ENCODE assay signal across 15 mouse cellular contexts in the genomic region with DNA sequence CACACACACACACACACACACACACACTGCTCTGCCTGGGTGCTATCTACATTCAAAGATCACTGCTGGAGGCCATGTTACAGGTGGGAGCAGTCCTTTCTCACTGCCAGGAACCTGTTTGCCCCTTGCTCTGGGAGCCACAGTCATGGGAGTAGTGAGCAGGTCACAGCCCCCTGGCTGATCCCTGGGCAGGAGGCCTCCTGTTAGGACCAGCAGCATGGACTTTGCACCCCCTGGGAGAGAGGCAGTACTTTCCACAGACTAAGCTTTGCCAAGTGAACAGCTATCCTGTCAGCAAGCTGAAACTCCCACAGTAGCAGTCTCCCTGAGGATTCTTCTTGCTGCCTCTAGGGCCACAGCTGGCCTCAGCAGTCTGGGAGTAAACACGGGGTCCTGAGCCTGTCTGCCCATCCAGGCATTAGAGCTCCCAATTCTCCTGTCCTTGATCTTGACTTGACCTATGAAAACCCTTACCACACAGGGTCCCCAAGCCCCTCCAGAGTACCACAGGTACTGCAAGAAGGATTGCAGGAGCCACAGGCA. TPM values are rescaled to one million over a fixed set of nuclear protein-coding genes. Genes with fewer than 3 reads are reported as not detected.
DNase-seq lines count a peak whose midpoint lies in the region; ATAC-seq and TF ChIP-seq lines count a peak whose summit lies in the region.
"Had no signal": no experiment of that assay in that cellular context is flagged by ENCODE, and none has a peak within 500 bp of the region (broad histone marks: within the 10 kb centered on the region; RNA-seq: fewer than 3 reads in every experiment).

No protein-coding gene starts in this region.

- H3K9ac ChIP-seq in forebrain, postnatal 0 days: no peak overlapping the region
- peak overlapping the region; percentile 57 for H3K9ac ChIP-seq in intestine, embryonic 16.5 days (ENCODE audit: low read depth, low read length)
- peak overlapping the region; percentile 48; the same call in 1 of the 2 replicates for H3K9ac ChIP-seq in liver, postnatal 0 days (replicated peaks)
- H3K9ac ChIP-seq: lung, embryonic 15.5 days had no signal

- no peaks in the 10 kb centered on the region for H3K9me3 ChIP-seq in forebrain, embryonic 10.5 days
- no peaks in the 10 kb centered on the region for H3K9me3 ChIP-seq in forebrain, postnatal 0 days (ENCODE audit: low read length)
- H3K9me3 ChIP-seq in intestine, embryonic 16.5 days (ENCODE audit: control insufficient read depth, low read length): no peaks in the 10 kb centered on the region
- no peaks in the 10 kb centered on the region for H3K9me3 ChIP-seq in liver, postnatal 0 days (ENCODE audit: low read length)
- H3K9me3 ChIP-seq: lung, embryonic 15.5 days had no signal

- H3K4me3 ChIP-seq in forebrain, embryonic 10.5 days: no peak overlapping the region
- no peak overlapping the region for H3K4me3 ChIP-seq in forebrain, postnatal 0 days (ENCODE audit: low read depth, low read length)
- H3K4me3 ChIP-seq in intestine, embryonic 16.5 days (ENCODE audit: low read length): no peak overlapping the region
- no peak overlapping the region for H3K4me3 ChIP-seq in liver, postnatal 0 days (ENCODE audit: low read depth, low read length)
- H3K4me3 ChIP-seq: lung, embryonic 15.5 days had no signal

- intact Hi-C loops in left cerebral cortex, postnatal 4 days (cut with DNase I): no loop called here
- intact Hi-C loops in left cerebral cortex, postnatal 14 days (cut with DNase I): no loop called here

- H3K4me1 ChIP-seq in forebrain, embryonic 10.5 days: peaks cover 14% of the 10 kb centered on the region
- H3K4me1 ChIP-seq in forebrain, postnatal 0 days (ENCODE audit: insufficient read depth): no peaks in the 10 kb centered on the region
- peaks cover 22% of the 10 kb centered on the region; the same call in 1 of the 2 replicates for H3K4me1 ChIP-seq in intestine, embryonic 16.5 days (ENCODE audit: control insufficient read depth, insufficient read depth, low read length)
- peaks cover 18% of the 10 kb centered on the region for H3K4me1 ChIP-seq in liver, postnatal 0 days (ENCODE audit: insufficient read depth)

- no peak overlapping the region for H3K4me2 ChIP-seq in forebrain, postnatal 0 days (ENCODE audit: low read depth)
- H3K4me2 ChIP-seq in intestine, embryonic 16.5 days (ENCODE audit: low read depth, low read length): peak overlapping the region; percentile 17
- peak overlapping the region; percentile 7; the same call in 1 of the 2 replicates for H3K4me2 ChIP-seq in liver, postnatal 0 days (ENCODE audit: low read depth, low read length)
- H3K4me2 ChIP-seq: lung, embryonic 15.5 days had no signal

- peaks cover 32% of the 10 kb centered on the region for H3K36me3 ChIP-seq in forebrain, embryonic 10.5 days (replicated peaks)
- no peaks in the 10 kb centered on the region for H3K36me3 ChIP-seq in forebrain, postnatal 0 days (ENCODE audit: insufficient read depth)
- H3K36me3 ChIP-seq in intestine, embryonic 16.5 days (ENCODE audit: control insufficient read depth, insufficient read depth, low read length): no peaks in the 10 kb centered on the region; the same call in 1 of the 2 replicates
- peaks cover 6% of the 10 kb centered on the region; the same call in 1 of the 2 replicates for H3K36me3 ChIP-seq in liver, postnatal 0 days (replicated peaks; ENCODE audit: insufficient read depth, low read length)
- H3K36me3 ChIP-seq: lung, embryonic 15.5 days had no signal

- no peak for ATAC-seq in forebrain, postnatal 0 days
- peak; percentile 92 for ATAC-seq in intestine, embryonic 16.5 days
- ATAC-seq in liver, postnatal 0 days: peak; percentile 88

- TF ChIP-seq EP300 in liver, postnatal 0 days (IDR thresholded peaks at IDR 0.05; ENCODE audit: low read depth): no peak; the same call in 1 of the 2 replicates

- DNase-seq in forebrain, embryonic 10.5 days (ENCODE audit: extremely low spot score, low spot score): no peak
- no peak for DNase-seq in forebrain, postnatal 0 days
- DNase-seq in kidney, postnatal 25 days: peak; percentile 84 to 96
- peak; percentile 61 for DNase-seq in liver, postnatal 0 days
- no peak for DNase-seq in left cerebral cortex, postnatal 4 days
- no peak for DNase-seq in adrenal gland, postnatal 25 days
- DNase-seq in left cerebral cortex, postnatal 14 days (ENCODE audit: low spot score in 2 of 2): no peak
- DNase-seq: adrenal gland, adult 8-10 months; heart, postnatal 4 days; right cerebral cortex, postnatal 4 days had no signal

- 64% methylated on average over 1 of the region's 1 CpGs for WGBS in forebrain, embryonic 10.5 days
- 61% methylated on average over 1 of the region's 1 CpGs for WGBS in forebrain, postnatal 0 days
- WGBS in intestine, embryonic 16.5 days: 26% methylated on average over 1 of the region's 1 CpGs
- WGBS in liver, postnatal 0 days (ENCODE audit: insufficient replicate concordance): 39% methylated on average over 1 of the region's 1 CpGs

- TF ChIP-seq CTCF in forebrain, postnatal 0 days (IDR thresholded peaks at IDR 0.05; ENCODE audit: low read depth): no peak
- no peak for TF ChIP-seq CTCF in liver, postnatal 0 days (IDR thresholded peaks at IDR 0.05; ENCODE audit: low read depth)

- peak overlapping the region; percentile 12; the same call in 1 of the 2 replicates for H3K27ac ChIP-seq in forebrain, embryonic 10.5 days
- no peak overlapping the region for H3K27ac ChIP-seq in forebrain, postnatal 0 days (ENCODE audit: low read depth, low read length)
- H3K27ac ChIP-seq in intestine, embryonic 16.5 days (ENCODE audit: low read length): peak overlapping the region; percentile 86
- H3K27ac ChIP-seq in liver, postnatal 0 days (ENCODE audit: low read depth): peak overlapping the region; percentile 90
- H3K27ac ChIP-seq: lung, embryonic 15.5 days had no signal

- H3K27me3 ChIP-seq in forebrain, embryonic 10.5 days (ENCODE audit: poor library complexity, severe bottlenecking): no peaks in the 10 kb centered on the region
- H3K27me3 ChIP-seq in forebrain, postnatal 0 days (ENCODE audit: insufficient read depth, low read length): no peaks in the 10 kb centered on the region
- no peaks in the 10 kb centered on the region for H3K27me3 ChIP-seq in intestine, embryonic 16.5 days (replicated peaks; ENCODE audit: control insufficient read depth, insufficient read depth, low read length)
- no peaks in the 10 kb centered on the region for H3K27me3 ChIP-seq in liver, postnatal 0 days (ENCODE audit: insufficient read depth, low read length)
- H3K27me3 ChIP-seq: lung, embryonic 15.5 days had no signal

RNA-seq across cellular contexts. Expression of gene Mogat2, which starts 13.7 kb away (rescaled TPM):
- polyA plus RNA-seq in forebrain, embryonic 10.5 days (2016; fragmentation: Nextera tagmentation; extraction: Ambion mirVana): 35.2 and 37.7 TPM in 2 replicates
- total RNA-seq in forebrain, postnatal 0 days (2014; rRNA removed): 0.24 and 0.31 TPM in 2 replicates
- 0.18 and 0.23 TPM in 2 replicates for polyA plus RNA-seq in forebrain, postnatal 0 days (2015; fragmentation: Nextera tagmentation; extraction: Ambion mirVana)
- 234 and 306 TPM in 2 replicates for polyA plus RNA-seq in intestine, embryonic 16.5 days (2015; fragmentation: Nextera tagmentation; extraction: Ambion mirVana)
- 3.9 and 4.0 TPM in 2 replicates for polyA plus RNA-seq in liver, postnatal 0 days (2015; fragmentation: Nextera tagmentation; extraction: Ambion mirVana)
- under 1 TPM in 1 of 2 experiments, not detected in 1; 0.26 TPM for total RNA-seq in left cerebral cortex, postnatal 4 days (2021)
- total RNA-seq in adrenal gland, postnatal 25 days (2021): 0.79 and 2.3 TPM in 2 replicates
- total RNA-seq in left cerebral cortex, postnatal 14 days (2021): not detected
- total RNA-seq: heart, adult 18-20 months; heart, postnatal 4 days; megakaryocyte-erythroid progenitor cell, adult 5-6 weeks had no signal

RNA-seq across cellular contexts. Expression of gene Dgat2, which starts 42.2 kb away (rescaled TPM):
- polyA plus RNA-seq in forebrain, embryonic 10.5 days (2016; fragmentation: Nextera tagmentation; extraction: Ambion mirVana): 12.3 and 14.8 TPM in 2 replicates
- total RNA-seq in forebrain, postnatal 0 days (2014; rRNA removed): 37.1 and 41.3 TPM in 2 replicates
- polyA plus RNA-seq in forebrain, postnatal 0 days (2015; fragmentation: Nextera tagmentation; extraction: Ambion mirVana): 37.2 and 41.3 TPM in 2 replicates
- polyA plus RNA-seq in intestine, embryonic 16.5 days (2015; fragmentation: Nextera tagmentation; extraction: Ambion mirVana): 325 and 488 TPM in 2 replicates
- polyA plus RNA-seq in liver, postnatal 0 days (2015; fragmentation: Nextera tagmentation; extraction: Ambion mirVana): 226 and 249 TPM in 2 replicates
- total RNA-seq in left cerebral cortex, postnatal 4 days (2021): 10 to 100 TPM; 31.9 to 37.2 TPM
- total RNA-seq in adrenal gland, postnatal 25 days (2021): 635 and 725 TPM in 2 replicates
- total RNA-seq in left cerebral cortex, postnatal 14 days (2021): 100 to 1,000 TPM in 1 of 2 experiments, 10 to 100 TPM in 1; 89.2 to 100 TPM
- total RNA-seq: megakaryocyte-erythroid progenitor cell, adult 5-6 weeks had no signal

RNA-seq across cellular contexts. Expression of gene Map6, which starts 42.5 kb away (rescaled TPM):
- polyA plus RNA-seq in forebrain, embryonic 10.5 days (2016; fragmentation: Nextera tagmentation; extraction: Ambion mirVana): 14.8 and 18.0 TPM in 2 replicates
- total RNA-seq in forebrain, postnatal 0 days (2014; rRNA removed): 187 and 234 TPM in 2 replicates
- 71.9 and 98.0 TPM in 2 replicates for polyA plus RNA-seq in forebrain, postnatal 0 days (2015; fragmentation: Nextera tagmentation; extraction: Ambion mirVana)
- 3.5 and 4.2 TPM in 2 replicates for polyA plus RNA-seq in intestine, embryonic 16.5 days (2015; fragmentation: Nextera tagmentation; extraction: Ambion mirVana)
- 0.06 TPM in 2 replicates for polyA plus RNA-seq in liver, postnatal 0 days (2015; fragmentation: Nextera tagmentation; extraction: Ambion mirVana)
- total RNA-seq in left cerebral cortex, postnatal 4 days (2021): 100 to 1,000 TPM; 277 to 282 TPM
- total RNA-seq in adrenal gland, postnatal 25 days (2021): 6.7 and 8.8 TPM in 2 replicates
- total RNA-seq in left cerebral cortex, postnatal 14 days (2021): 100 to 1,000 TPM; 182 to 190 TPM
- total RNA-seq: common myeloid progenitor, adult 5-6 weeks; megakaryocyte-erythroid progenitor cell, adult 5-6 weeks had no signal

Comparison
In these comparisons a context has a peak if more than half of its experiments do, and no peak if none do; other contexts are left out.
1. DNase-seq: peak in kidney, postnatal 25 days (2 of 2) and liver, postnatal 0 days (single experiment); none in forebrain, embryonic 10.5 days (single experiment), forebrain, postnatal 0 days (single experiment), left cerebral cortex, postnatal 4 days (single experiment), adrenal gland, postnatal 25 days (single experiment) and left cerebral cortex, postnatal 14 days (0 of 2).
2. RNA of gene Map6, which starts 42.5 kb away (total RNA-seq): 277 to 282 TPM in left cerebral cortex, postnatal 4 days, 187 to 234 TPM in forebrain, postnatal 0 days and 182 to 190 TPM in left cerebral cortex, postnatal 14 days; 6.7 to 8.8 TPM in adrenal gland, postnatal 25 days; every median in the first group is over 10 times any median in the second.